Mouse (Mus musculus) left cerebral cortex, postnatal 14 days (tissue): ENCODE measurements around the gene Gm20388. TPM values are rescaled to one million over a fixed set of nuclear protein-coding genes. Genes with fewer than 3 reads are reported as not detected.
"Not testable (repeated sequence)": the region's sequence is repeated elsewhere in the genome, so short reads cannot be mapped to it uniquely, and the experiment has no call there.

ENCODE experiments used
- DNase-seq, 2 experiments: peaks; one replicate each; pipeline ENCODE4 v3.0.0; 2021 to 2022; ENCODE audit warnings: low spot score in 2 of 2, mixed read lengths in 1 of 2
- intact Hi-C: fragments of 180-260 bp; cut with DNase I; formaldehyde crosslinking; loops from one replicate; pipeline ENCODE4 v1.15.1; 2025
- total RNA-seq, 2 experiments: library from RNA; stranded (reverse); gene quantifications; 2 replicates each; pipeline ENCODE4 v1.2.3; 2021

The Gm20388 gene
- total RNA-seq, 2 experiments from 2014 or later, result 2.8 to 7.3 TPM

DNA sequence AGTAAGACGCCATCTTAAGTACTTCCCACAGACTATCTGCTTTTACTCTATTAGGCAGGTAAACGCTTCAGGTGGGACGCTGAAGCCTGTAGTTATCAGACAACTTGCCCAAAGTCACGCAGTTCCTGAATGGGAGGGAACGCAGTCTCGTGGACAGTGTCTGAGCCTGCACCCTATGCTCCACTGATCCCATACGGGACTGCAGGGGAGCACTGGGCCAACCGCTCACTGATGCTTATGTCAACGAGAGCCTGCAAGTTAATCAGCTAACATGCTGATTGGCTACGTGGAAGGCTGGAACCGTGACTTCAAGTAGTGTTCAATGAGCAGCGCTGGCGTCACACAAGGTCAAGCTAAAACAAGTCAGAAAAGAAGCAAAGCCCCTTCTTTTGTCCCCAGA is 4109.1 kb downstream of the Gm20388 start:
- intact Hi-C loops, result loop anchor here (10.0 kb wide), 1 partner anchor 205 kb away; no protein-coding TSS in a partner anchor
- no peak for DNase-seq

GRCm38 (mm10) chr8:124020439-124021236 is 4110.0 kb downstream of the Gm20388 start:
- intact Hi-C loops, result no loop called here
- peak; percentile 14 to 59 for DNase-seq

GRCm38 (mm10) chr8:124021237-124022227 is 4110.9 kb downstream of the Gm20388 start, which contains the start of the genes Taf5l and Urb2:
Gene Taf5l, minus strand, starts transcription at chr8:124021397.
Gene Urb2, plus strand, starts transcription at chr8:124021508.
- peak; percentile 89 to 93 for DNase-seq
- intact Hi-C loops, result no loop called here

- DNase-seq, intact Hi-C loops: not testable (repeated sequence)
Measured at GRCm38 (mm10) chr8:124026265-124026664, 4115.6 kb downstream of the Gm20388 start.

GRCm38 (mm10) chr8:124027831-124028230 is 4117.2 kb downstream of the Gm20388 start:
- intact Hi-C loops, result no loop called here

GRCm38 (mm10) chr8:124033400-124033799 is 4122.8 kb downstream of the Gm20388 start:
- intact Hi-C loops, result loop anchor here (5.0 kb wide), 1 partner anchor 319 kb away; no protein-coding TSS in a partner anchor
- no peak for DNase-seq

More at GRCm38 (mm10) chr8:124027831-124028230, 4117.2 kb downstream of the Gm20388 start:
- no peak for DNase-seq

DNA sequence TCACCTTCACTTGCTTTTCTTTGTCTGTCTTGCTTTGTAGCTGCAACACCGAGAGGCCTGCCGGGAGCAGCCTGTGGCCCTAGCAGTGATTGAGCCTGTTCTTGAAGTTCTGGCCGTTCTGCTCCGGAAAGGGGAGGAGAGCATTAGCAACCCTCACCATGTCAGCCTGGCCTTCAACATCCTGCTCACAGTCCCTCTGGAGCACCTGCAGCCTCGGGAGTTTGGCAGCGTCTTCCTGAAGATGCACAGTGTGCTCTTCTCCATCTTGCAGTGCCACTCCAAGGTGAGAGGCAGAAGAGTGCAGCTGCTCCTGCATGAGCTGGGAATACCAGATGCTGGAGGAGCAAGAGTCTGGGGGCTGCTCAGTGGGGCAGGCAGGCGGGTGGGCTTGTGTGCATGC is 4127.5 kb downstream of the Gm20388 start:
- intact Hi-C loops, result no loop called here
- DNase-seq, result no peak

GRCm38 (mm10) chr8:124039351-124039750 is 4128.7 kb downstream of the Gm20388 start:
- DNase-seq, result no peak
- intact Hi-C loops, result no loop called here

- DNase-seq, result no peak
Measured at GRCm38 (mm10) chr8:124042201-124042600, 4131.6 kb downstream of the Gm20388 start.

DNA sequence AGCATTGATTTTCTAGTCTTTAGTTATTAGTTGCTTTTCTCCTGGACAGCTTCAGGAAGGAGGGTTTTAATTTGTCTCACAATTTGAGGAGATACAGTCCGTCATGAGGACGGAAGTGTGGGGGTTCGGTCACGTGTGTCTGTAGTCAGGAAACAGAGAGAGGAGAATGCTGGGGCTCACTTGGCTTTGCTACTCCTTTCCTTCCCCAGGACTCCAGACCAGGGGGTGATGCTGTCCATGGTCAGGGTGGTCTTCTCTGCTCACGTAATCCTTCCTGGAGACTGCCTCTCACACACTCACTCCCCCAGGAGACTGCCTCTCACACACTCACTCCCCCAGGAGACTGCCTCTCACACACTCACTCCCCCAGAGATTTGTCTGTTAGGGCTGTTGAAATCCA is 4133.8 kb downstream of the Gm20388 start:
- intact Hi-C loops, result no loop called here
- no peak for DNase-seq

More at GRCm38 (mm10) chr8:124042201-124042600, 4131.6 kb downstream of the Gm20388 start:
- intact Hi-C loops, result no loop called here

DNA sequence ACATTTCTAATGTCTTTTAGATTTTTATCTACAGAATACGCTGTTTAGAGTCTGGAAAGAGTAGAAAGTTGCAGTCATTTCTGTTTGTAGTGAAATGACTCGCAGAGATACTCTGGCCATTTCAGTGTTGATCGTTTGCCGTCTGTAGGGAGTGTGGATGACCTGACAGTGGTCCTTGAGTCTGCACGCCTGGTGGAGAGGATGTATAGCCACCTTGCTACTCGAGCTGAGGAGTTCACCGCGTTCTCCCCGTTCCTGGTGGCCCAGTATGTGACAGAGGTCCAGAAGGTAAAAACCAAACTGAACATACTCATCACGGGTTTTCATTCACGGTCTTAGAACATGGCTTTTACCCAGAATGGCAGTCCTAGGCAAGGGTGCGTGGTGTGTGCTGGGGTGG is 4134.3 kb downstream of the Gm20388 start:
- intact Hi-C loops, result no loop called here
- DNase-seq, result no peak

- intact Hi-C loops, result no loop called here
Measured at GRCm38 (mm10) chr8:124045856-124046255, 4135.2 kb downstream of the Gm20388 start.

DNA sequence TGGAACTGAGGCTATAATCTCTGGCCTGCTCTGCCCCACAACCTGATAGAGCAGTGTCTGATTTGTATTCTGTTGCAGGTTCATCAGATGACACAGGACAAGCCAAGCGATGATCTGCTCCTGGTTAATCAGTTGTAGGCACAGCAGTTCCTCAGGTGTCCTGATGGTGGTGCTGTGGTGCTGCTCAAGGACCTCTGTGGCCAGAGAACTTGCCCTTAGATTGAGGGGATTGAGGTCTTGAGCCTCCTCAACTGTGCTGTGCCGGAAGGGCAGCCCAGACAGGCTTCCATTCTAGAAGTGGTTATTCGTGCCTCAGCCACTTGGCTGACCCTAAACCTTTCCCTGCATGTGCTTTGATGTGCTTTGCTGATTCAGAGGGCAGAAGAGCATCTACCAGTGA is 4141.5 kb downstream of the Gm20388 start:
- DNase-seq, result peak; percentile 64 to 78
- intact Hi-C loops, result loop anchor here (1.0 to 5.0 kb wide), 2 partner anchors 180 to 297 kb away; partner anchors contain the start of gene Galnt2

More at GRCm38 (mm10) chr8:124045856-124046255, 4135.2 kb downstream of the Gm20388 start:
- DNase-seq, result no peak

DNA sequence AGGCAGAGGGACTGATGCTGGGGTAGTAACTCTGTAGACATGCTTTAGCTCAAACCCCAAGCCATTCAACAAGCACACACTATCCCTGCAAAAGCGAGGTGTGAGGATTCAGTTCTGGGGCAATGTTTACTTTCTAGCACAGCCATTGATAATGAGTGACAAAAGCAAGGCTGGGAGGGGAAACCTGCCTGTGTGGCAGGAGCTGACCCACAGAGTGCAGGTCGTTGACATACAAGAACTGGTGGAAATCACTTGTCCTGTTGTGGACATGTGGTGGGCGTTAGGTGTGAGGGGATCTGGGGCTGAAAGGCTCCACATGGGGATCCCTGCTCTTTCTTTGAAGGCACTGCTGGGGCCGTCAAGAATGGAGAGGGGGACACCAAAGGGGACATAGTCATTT is 4141.9 kb downstream of the Gm20388 start:
- intact Hi-C loops, result loop anchor here (1.0 to 5.0 kb wide), 2 partner anchors 180 to 297 kb away; partner anchors contain the start of gene Galnt2
- no peak for DNase-seq

GRCm38 (mm10) chr8:124056832-124057655 is 4146.4 kb downstream of the Gm20388 start:
- no peak for DNase-seq
- intact Hi-C loops, result no loop called here

GRCm38 (mm10) chr8:124066325-124067058 is 4155.9 kb downstream of the Gm20388 start:
- intact Hi-C loops, result no loop called here
- no peak for DNase-seq

GRCm38 (mm10) chr8:124067059-124067750 is 4156.6 kb downstream of the Gm20388 start:
- intact Hi-C loops, result no loop called here

More at GRCm38 (mm10) chr8:124067059-124067750, 4156.6 kb downstream of the Gm20388 start:
- no peak for DNase-seq
